ENCODE assay signal across 8 mouse cellular contexts in the genomic region with DNA sequence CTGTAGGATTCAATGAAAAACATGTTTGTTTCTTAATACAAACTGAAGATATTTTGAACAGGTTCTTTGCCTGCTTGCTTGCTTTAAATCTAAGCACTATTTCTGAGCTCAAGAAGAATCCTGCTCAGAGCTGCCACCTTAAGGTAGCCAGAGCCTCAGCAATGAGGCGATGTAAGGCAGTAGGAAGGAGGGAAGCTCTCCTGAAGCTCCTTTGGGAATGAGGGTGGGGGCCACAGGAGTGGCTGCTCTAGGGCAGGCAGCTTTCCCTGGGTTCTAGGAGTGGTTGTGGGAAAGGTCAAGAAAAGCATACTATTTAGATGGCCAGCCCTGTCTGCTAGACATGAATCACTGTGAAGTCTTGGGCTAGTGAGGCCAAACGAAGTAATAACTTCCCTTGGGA.
A peak's percentile ranks its signal among the peaks of the same experiment; 100 is the strongest.
DNase-seq lines count a peak whose midpoint lies in the region; ATAC-seq and TF ChIP-seq lines count a peak whose summit lies in the region.

No protein-coding gene starts in this region.

- no peaks in the 10 kb centered on the region for H3K27me3 ChIP-seq in kidney, embryonic 14.5 days (ENCODE audit: control insufficient read depth, insufficient read depth, low read length)
- H3K27me3 ChIP-seq in CH12.LX (replicated peaks): no peaks in the 10 kb centered on the region
- no peaks in the 10 kb centered on the region for H3K27me3 ChIP-seq in intestine, embryonic 15.5 days (replicated peaks)

- dilution Hi-C loops in CH12.LX (cut with MboI; ENCODE audit: extremely low pct_ligation_motif_present, extremely low pct_unique_long_range_greater_than_20kb, low sequenced_read_pairs): no loop called here

- peak in 1 of 2 experiments; percentile 66; a peak in 2 of 4 replicates for TF ChIP-seq CTCF in CH12.LX (conservative IDR thresholded peaks at IDR 0.05 in 1 of 2, IDR thresholded peaks at IDR 0.05 in 1 of 2; ENCODE audit: low read depth in 2 of 2, low read length in 2 of 2)

- TF ChIP-seq RAD21 in CH12.LX (IDR thresholded peaks at IDR 0.05; ENCODE audit: low read depth, low read length): peak; percentile 55

- H3K4me2 ChIP-seq in kidney, embryonic 14.5 days (replicated peaks; ENCODE audit: low read depth, low read length): no peak overlapping the region
- peak overlapping the region; percentile 52; the same call in 1 of the 2 replicates for H3K4me2 ChIP-seq in CH12.LX (ENCODE audit: insufficient read depth, low read depth, poor library complexity, severe bottlenecking)
- no peak overlapping the region for H3K4me2 ChIP-seq in intestine, embryonic 15.5 days (replicated peaks)

- no peak overlapping the region for H3K9ac ChIP-seq in kidney, embryonic 14.5 days (ENCODE audit: low read depth, low read length)
- H3K9ac ChIP-seq in CH12.LX (ENCODE audit: insufficient read depth, low read depth): no peak overlapping the region
- H3K9ac ChIP-seq in intestine, embryonic 15.5 days: no peak overlapping the region

- in situ Hi-C loops in CH12.LX (cut with MboI; ENCODE audit: low pct_ligation_motif_present, low pct_unique_long_range_greater_than_20kb, low sequenced_read_pairs): no loop called here

- 0 out of 2 replicates have a peak, but pooled peaks have one; percentile 35 for ATAC-seq in kidney, embryonic 14.5 days (ENCODE audit: low FRiP score, low TSS enrichment)
- ATAC-seq in intestine, embryonic 15.5 days: 0 out of 2 replicates have a peak, but pooled peaks have one; percentile 56

- no peak overlapping the region for H3K4me3 ChIP-seq in kidney, embryonic 14.5 days (ENCODE audit: low read length)
- H3K4me3 ChIP-seq in CH12.LX (replicated peaks in 1 of 3; ENCODE audit: low read depth in 2 of 3, low read length in 2 of 3, poor library complexity in 1 of 3): no peak overlapping the region
- H3K4me3 ChIP-seq in intestine, embryonic 15.5 days (replicated peaks): no peak overlapping the region

- no peak overlapping the region for H3K27ac ChIP-seq in kidney, embryonic 14.5 days (ENCODE audit: low read depth, low read length)
- H3K27ac ChIP-seq in CH12.LX (ENCODE audit: insufficient read depth, low read depth): no peak overlapping the region
- no peak overlapping the region for H3K27ac ChIP-seq in intestine, embryonic 15.5 days

- TF ChIP-seq POLR2A in CH12.LX (IDR thresholded peaks at IDR 0.05; ENCODE audit: low read depth, low read length): no peak

- 39% methylated on average over 2 of the region's 2 CpGs for WGBS in kidney, embryonic 14.5 days
- WGBS in intestine, embryonic 15.5 days: 44% methylated on average over 2 of the region's 2 CpGs

- no peaks in the 10 kb centered on the region for H3K79me2 ChIP-seq in CH12.LX (replicated peaks; ENCODE audit: control insufficient read depth, extremely low read depth, insufficient read depth, poor library complexity, severe bottlenecking)

- no peaks in the 10 kb centered on the region for H3K36me3 ChIP-seq in kidney, embryonic 14.5 days (ENCODE audit: control insufficient read depth, insufficient read depth, low read length)
- no peaks in the 10 kb centered on the region for H3K36me3 ChIP-seq in CH12.LX (replicated peaks in 1 of 2; ENCODE audit: control insufficient read depth in 1 of 2, insufficient read depth in 1 of 2, low read length in 1 of 2)
- H3K36me3 ChIP-seq in intestine, embryonic 15.5 days: no peaks in the 10 kb centered on the region

- H3K4me1 ChIP-seq in kidney, embryonic 14.5 days (ENCODE audit: control insufficient read depth, insufficient read depth, low read length): no peaks in the 10 kb centered on the region
- peaks cover 0 to 1% of the 10 kb centered on the region in 2 experiments; a peak in 1 of 4 replicates for H3K4me1 ChIP-seq in CH12.LX (ENCODE audit: control insufficient read depth in 1 of 2, insufficient read depth in 2 of 2)
- no peaks in the 10 kb centered on the region for H3K4me1 ChIP-seq in intestine, embryonic 15.5 days (replicated peaks)

- no peak for TF ChIP-seq EP300 in CH12.LX (IDR thresholded peaks at IDR 0.05; ENCODE audit: low read length)

- no peaks in the 10 kb centered on the region for H3K9me3 ChIP-seq in kidney, embryonic 14.5 days (ENCODE audit: control insufficient read depth, low read length)
- no peaks in the 10 kb centered on the region for H3K9me3 ChIP-seq in CH12.LX (replicated peaks; ENCODE audit: low read length)
- no peaks in the 10 kb centered on the region for H3K9me3 ChIP-seq in intestine, embryonic 15.5 days

- DNase-seq in kidney, adult 8-10 months: no peak
- DNase-seq in CH12.LX (ENCODE audit: extremely low read depth) (no peak), WW6 (ENCODE audit: low read depth, low spot score) (peak; percentile 34)
- DNase-seq in urinary bladder, postnatal 25 days (ENCODE audit: low spot score): no peak
- no peak for DNase-seq in cerebellum, postnatal 25 days
- no peak for DNase-seq in layer of hippocampus, adult 9-10 months (ENCODE audit: low spot score)

TF ChIP-seq in CH12.LX, 34 proteins besides CTCF, POLR2A, EP300 and RAD21:
- TF ChIP-seq SMC3 (IDR thresholded peaks at IDR 0.05; ENCODE audit: low read depth, low read length) (peak; percentile 64), MAZ (IDR thresholded peaks at IDR 0.05; ENCODE audit: low read depth, low read length) (no peak)
